Mouse (Mus musculus): Measurements from ENCODE around the gene Retnla.

Gene Retnla

DNA sequence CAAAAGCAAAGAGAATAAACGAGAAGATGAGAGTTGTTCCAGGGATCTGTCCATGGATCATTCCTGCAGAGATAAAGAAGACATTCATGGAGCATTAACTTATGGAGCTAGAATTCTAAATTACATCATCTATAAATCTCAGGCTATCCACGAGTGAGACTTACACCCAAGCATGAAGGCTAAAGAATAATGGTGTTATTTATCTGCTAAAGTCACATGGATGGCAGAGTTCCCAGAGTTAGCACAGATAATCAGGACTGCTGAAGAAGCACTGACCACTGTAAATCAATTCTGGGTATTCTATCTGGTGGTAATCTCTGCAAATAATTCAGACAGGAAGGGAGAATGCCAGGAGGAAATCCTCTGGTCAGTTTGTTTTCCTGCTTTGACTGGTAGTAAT is 48.4 kb downstream of the Retnla start:
- in situ Hi-C loops (cut with MboI, MseI) = loop anchor here (10.0 kb wide), 1 partner anchor 46 kb away; the partner anchor contains the start of gene Retnla
